Mouse (Mus musculus): ENCODE data around the gene Tmem132d. TPM values are rescaled to one million over a fixed set of nuclear protein-coding genes. Genes with fewer than 3 reads are reported as not detected.

Tmem132d gene
- polyA plus RNA-seq, 2 experiments from 2014 or later: not detected

DNA sequence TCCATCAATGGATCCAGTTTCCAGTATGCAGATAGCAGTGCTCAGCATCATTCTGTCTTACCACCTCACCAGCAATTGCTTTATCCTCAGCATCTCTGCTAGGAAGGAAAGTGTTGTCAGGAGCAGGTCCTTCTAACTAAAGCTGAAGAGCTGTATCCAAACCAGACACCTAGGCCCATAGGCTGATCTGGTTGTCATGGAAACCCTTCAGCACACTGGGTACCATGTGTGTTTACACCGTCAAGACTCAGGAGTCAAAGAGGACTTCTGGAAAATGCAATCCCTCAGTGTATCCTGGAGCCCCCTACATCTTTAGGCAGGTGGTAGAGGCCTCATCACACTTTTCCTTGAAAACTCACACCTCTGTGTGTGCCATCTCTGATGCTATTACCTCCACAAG, 513.7 kb downstream of the Tmem132d start:
- ATAC-seq: no peak

- no peak for ATAC-seq
Observed at GRCm38 (mm10) chr5:127918376-127918775, 514.5 kb downstream of the Tmem132d start.

DNA sequence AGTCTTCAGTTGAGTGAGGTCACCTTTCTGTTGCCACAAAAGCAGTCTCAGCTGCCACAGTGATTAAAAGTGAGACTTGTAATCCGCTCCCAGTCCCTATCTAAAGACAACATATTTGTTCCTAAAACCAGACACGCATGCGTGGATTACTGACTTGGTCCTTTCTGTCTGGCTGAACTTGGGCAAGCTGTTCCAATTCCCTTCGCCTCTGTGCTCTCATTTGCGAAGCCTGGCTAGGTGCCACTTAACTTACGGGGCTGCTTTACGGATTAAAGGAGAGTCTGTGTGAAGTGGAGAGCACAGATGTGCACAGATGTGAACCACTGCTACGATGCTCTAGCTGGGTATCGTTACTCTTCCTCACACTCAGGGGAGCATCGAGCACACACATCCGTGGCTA, 518.7 kb downstream of the Tmem132d start:
- ATAC-seq: no peak

DNA sequence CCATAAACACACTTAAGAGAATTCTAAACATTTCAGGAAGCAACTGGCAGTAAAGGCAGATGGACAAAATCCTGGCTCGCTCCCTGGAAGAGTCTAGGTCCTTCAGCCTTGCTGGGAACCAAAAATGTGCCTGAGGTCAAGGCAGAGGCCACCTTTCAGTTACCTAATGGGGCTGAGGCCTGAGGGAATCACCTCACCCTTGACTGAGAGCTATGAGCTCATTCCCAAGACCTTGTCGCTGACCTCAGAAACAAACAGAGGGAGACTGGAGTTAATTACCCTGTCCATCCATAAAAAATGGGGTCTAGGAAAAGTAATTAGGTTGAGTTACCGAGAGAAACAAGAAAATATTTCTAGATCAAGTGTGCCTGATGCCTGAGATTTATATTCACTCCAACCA, 521.3 kb downstream of the Tmem132d start:
- ATAC-seq: no peak

DNA sequence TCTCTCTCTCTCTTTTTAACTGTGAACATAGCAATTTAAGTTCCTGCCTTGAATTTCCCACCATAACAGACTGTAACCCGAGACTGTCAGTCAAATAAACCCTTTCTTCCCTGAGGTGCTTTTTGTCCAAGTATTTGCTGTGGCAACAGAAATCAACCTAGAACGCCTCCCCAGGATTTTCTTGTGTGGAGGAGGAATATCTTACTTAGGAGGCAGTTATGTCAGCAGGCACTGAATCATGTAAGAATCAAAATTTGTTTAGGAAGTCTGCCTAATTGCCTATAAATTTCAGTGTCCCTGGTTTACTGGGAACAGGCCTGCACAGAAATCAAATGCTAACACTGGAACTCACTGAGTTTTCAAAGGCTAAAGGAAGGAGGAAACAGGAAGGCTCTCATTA, 522.5 kb downstream of the Tmem132d start:
- no peak for ATAC-seq

DNA sequence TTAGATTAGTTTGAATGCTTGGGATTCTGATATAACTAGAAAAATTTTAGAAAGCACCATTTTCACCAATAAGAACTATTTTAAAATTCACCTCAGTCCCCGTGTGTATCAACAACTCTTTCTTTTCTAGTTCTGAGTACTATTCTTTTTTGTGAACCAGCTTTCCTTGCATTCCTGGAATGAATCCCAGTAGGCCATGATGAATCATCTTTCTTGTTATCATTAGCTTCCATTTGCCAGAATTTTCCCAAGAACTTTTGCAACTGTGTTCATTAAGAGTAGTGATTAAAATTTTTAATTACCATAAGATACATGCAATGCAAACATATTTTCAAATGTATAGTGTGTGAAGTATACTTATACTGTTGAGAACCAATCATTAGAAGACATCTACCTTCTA, 537.7 kb downstream of the Tmem132d start:
- no peak for ATAC-seq

GRCm38 (mm10) chr5:127885566-127886505, 547.0 kb downstream of the Tmem132d start:
- no peak for ATAC-seq

DNA sequence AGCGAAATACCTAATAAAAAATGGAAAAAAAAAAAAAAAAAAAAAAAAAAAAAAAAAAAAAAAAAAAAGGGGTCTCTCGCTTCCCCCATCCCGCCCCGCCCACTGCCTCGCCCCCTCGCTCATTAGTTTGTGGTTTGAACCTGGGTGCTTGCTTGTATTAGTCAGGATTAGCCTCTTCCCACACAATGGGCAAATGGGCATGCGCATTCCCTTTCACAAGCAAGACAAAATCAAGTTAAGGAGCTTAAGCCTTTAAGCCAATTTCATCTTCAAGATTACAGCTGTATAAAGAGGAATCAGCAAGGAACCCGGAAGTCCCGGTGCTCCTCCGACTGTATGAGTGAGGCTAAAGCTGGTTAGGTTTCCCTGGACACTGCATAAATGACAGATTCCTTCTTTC, 549.9 kb downstream of the Tmem132d start:
- no peak for ATAC-seq

DNA sequence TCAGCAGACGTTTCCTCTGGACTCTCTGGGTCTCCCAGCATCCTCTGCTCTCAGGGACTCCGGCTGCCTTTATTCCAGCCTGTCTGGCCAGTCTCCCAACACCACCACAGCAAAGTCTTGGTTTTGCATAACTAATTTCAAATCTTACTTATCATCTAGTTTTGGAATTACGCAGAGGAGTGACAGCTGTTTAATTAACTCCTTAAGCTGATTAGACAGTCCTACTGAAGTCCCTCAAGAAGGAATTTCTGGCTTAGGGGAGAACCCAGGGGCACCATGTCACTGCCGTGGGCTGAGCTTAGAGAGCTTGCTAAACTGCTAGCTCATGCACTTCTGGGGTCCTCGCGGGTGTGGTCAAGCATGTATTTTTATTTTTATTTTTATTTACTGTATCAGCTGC, 558.4 kb downstream of the Tmem132d start:
- no peak for ATAC-seq

- ATAC-seq: no peak
Observed at GRCm38 (mm10) chr5:127865157-127865556, 567.7 kb downstream of the Tmem132d start.

DNA sequence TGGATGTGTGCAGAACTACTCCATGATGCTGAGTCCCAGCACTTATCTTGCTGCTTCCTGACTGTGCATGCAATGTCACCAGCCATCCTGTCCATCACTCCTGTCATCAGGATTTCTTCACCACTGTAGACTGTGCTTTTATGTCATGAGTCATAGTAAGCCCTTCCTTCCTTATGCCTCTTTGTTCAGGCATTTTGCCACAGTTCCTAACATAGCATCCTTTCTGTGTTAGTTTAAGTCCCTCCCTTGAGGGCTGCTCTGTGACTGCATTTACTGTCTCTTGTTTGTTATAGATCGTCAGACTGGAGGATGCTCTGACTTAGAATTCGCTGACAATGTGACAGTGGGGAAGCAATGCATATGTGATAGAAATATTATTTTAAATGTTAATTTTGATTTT, 573.2 kb downstream of the Tmem132d start:
- ATAC-seq: no peak

DNA sequence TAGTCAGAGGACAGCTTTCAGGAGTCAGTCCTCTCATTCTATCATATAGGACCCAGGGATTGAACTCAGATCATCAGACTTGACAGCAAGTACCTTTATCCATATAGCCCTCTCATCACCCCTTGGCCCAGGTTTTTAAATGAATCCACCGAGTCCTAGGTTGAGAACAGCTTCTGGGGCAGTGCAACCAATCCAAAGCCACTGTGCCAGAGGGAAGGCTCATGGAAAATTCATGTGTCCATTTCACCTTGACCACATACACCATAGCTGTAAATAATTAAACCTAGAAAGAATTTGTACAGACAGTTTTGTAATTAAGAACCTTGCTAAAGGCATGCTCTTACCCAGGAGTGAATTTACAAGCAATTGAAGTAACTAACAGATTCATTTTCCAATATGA, 580.6 kb downstream of the Tmem132d start:
- ATAC-seq: no peak

DNA sequence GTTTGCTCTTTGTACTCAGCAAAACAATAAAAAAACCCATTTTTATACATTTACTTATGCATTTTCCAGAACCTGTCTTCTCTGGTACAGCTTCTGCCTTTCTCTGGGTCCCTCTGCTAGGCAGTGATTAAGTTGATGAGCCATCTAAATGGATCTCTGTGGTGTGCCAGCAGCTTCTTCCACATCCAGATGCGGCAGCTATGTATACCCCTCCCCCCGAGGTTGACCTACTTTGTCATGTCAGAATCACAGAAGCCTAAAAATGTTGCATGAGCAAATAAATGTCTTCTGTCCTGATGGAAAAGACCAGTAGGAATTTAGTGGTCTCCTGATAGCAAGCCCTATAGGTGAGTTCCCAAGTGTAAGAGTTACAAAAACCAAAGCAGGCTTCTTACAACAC, 601.1 kb downstream of the Tmem132d start:
- ATAC-seq: no peak

DNA sequence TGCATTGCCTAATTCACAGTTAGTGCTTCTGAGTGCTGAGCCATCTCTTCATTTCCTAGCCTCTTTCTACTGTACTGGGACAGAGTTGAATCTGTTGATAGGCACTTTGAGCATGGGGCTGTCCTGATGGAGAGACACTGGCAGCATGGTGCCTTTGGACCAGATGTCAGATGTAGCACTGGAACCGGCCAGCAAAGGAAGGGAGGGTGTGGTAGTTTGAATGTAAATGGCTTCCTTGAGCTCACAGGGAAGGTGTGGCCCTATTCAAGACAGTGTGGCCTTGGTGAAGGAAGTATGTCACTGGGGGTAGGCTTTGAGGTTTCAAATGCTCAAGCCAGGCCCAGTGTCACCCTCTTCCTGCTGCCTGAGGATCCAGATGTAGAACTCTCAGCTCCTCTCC, 602.0 kb downstream of the Tmem132d start:
- ATAC-seq: no peak

DNA sequence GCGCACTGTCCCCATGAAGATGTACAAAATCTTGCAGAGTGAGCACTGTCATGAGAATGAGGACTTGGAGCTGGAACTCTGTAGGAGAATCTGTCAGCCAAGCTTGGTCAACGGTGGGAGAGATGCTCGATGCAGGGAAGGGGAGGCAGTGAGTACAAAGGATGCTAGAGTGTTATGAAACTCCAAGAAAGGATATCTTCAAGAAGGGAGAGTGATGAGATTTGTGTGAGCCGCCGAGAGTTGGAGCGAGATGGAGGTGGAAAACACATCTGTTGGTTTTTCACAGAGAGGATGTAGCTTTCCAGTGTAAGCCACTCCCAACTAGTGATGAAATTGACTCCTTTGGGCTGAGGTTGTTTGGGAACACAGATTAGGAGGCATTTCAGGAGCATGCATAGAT, 604.1 kb downstream of the Tmem132d start:
- ATAC-seq: no peak

- ATAC-seq: no peak
Observed at GRCm38 (mm10) chr5:127821960-127822359, 610.9 kb downstream of the Tmem132d start.

GRCm38 (mm10) chr5:127815292-127815691, 617.6 kb downstream of the Tmem132d start:
- no peak for ATAC-seq

- no peak for ATAC-seq
Observed at GRCm38 (mm10) chr5:127807419-127807818, 625.5 kb downstream of the Tmem132d start.

DNA sequence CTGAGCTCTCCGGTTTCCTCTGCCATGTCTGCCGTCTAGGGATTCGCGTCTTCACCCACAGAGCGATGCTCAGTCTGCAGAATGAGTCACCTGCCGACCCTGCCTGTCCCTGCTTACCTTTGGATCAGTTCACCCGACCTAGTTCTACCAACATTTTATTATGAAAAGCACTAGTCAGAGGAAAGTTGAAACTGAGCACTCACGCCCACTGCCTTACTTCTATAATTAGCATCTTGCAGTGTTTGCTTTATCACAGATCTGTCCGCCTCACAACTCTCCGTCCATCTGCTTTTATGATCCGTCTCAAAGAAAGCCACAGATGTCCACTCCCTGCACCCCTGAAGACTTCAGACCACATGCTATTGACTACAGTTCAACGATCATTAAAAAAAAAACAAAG, 626.0 kb downstream of the Tmem132d start:
- no peak for ATAC-seq

DNA sequence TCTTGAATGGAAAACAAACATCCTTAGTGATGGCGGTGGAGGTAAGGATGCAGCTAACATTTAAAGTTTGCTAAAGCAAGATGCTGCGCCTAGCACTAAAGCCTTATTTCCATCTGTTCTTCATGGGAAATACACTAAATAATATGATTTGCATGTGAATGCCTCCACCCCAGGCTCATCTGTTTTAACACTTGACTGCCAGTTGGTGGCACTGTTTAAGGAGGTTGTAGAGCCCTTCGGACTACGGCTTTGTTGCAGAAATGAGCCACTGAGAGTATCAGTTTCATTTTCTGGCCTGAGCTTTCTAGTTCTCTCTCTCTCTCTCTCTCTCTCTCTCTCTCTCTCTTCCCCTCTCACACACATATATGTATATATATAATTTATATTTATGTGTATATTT, 632.0 kb downstream of the Tmem132d start:
- ATAC-seq: no peak

DNA sequence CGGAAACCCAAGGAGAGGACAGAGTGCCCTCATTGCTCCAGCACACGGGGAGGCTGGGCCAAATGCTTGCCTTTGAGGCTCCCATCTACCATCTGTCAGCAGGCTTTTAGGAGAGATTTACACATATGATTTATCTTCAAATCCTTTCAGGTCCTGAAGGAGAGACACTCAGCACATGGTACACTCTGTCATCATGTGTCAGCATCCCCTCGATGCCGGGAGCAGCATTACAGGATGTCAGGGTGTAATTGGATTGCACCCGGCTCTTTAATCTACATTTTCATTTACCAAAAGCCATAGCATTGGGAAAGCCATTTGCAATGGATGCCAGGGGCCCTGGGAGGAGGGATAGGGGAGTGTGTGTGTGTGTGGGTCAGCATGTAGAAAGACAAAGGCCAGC, 651.7 kb downstream of the Tmem132d start:
- no peak for ATAC-seq

GRCm38 (mm10) chr5:127775749-127776148, 657.1 kb downstream of the Tmem132d start:
- no peak for ATAC-seq

DNA sequence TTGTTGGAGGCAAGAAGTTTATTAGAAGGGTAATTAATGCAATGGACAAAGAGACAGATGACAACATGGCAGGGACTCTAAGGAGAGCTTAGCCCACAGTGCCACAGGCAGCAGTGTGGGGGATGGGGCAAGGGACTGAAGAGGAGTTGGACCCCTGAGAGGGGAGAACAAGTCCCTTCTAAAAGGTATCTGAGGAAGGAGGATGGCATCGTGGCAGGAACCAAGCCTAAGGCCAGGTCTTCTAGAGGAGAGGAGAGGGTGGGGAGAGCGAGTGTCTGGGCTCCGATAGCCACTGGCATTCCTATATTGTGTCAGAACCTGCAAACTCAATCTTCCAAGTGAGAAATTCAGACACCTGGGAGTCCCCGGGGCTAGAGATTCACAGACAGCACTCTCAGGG, 674.3 kb downstream of the Tmem132d start:
- ATAC-seq: no peak

DNA sequence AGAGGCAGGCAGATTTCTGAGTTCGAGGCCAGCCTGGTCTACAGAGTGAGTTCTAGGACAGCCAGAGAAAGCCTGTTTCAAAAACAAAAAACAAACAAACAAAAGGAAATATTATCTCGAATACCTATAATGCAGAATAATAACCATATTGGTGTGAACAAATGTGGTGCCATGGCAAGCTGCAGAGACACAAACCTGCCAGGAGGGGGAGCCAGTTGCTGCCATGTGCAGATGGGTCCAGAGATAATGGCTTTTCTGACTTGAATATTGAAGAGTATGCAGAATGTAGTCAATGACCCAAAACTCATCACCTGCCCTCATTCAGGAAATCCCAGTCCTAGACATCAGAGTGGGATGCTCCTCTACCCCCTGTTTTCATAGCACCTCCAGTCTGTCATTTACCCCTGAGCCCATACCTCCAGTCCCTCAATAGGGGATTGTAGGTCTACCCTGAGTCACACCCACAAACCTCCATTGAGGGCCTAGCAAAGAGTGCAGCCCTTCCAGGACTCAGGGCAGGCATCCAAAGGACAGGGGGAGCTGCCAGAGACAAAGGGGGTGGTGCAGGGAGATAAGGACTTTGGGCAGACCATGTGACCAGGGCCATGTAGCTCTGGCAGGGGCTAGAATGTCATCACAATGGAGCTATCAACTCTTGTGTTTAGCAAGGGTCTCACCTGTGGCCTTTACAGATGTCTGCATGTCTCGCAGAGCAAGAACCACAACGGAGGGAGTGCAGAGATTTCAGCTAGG, 676.0 kb downstream of the Tmem132d start:
- no peak for ATAC-seq

All from CD4-positive, CD25-positive, alpha-beta regulatory T cell, adult 4 months (primary cell).